Comparison of ENCODE assay signal across 27 mouse cellular contexts in the genomic region with DNA sequence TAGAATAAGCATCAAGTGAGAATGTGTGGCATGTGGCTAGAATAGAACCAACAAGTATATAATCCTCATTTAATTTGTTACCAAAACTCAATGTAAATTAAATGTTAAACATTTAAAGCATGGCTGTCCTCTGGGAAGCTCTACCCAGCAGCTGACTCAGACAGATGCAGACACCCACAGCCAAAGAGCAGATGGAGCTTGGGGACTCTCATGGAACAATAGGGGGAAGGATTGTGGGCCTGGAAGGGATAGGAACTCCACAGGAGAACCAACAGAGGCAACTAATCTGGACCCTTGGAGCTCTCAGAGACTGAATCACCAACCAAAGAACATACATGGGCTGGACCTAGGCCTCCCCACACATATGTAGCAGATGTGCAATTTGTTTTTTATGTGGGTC.
DNase-seq lines count a peak whose midpoint lies in the region; TF ChIP-seq lines count a peak whose summit lies in the region.
"Had no signal": no experiment of that assay in that cellular context is flagged by ENCODE, and none has a peak within 500 bp of the region (broad histone marks: within the 10 kb centered on the region; RNA-seq: fewer than 3 reads in every experiment).

No protein-coding gene starts in this region.

- H3K27ac ChIP-seq in thymus, adult 2 months (ENCODE audit: control insufficient read depth, insufficient read depth, low read length) = no peak overlapping the region
- H3K27ac ChIP-seq: heart, adult 2 months; hindbrain, embryonic 14.5 days; limb, embryonic 13.5 days; lung, embryonic 15.5 days; midbrain, embryonic 10.5 days; midbrain, embryonic 15.5 days; neural tube, embryonic 15.5 days had no signal

- H3K36me3 ChIP-seq in thymus, adult 2 months (ENCODE audit: control insufficient read depth, insufficient read depth, low read length) = no peaks in the 10 kb centered on the region
- H3K36me3 ChIP-seq: heart, embryonic 12.5 days; limb, embryonic 13.5 days; lung, embryonic 15.5 days; midbrain, embryonic 10.5 days; midbrain, embryonic 15.5 days; neural tube, embryonic 15.5 days had no signal

- H3K4me1 ChIP-seq in thymus, adult 2 months (replicated peaks; ENCODE audit: control insufficient read depth, insufficient read depth, low read length) = no peaks in the 10 kb centered on the region
- H3K4me1 ChIP-seq: heart, embryonic 12.5 days; limb, embryonic 13.5 days; lung, embryonic 15.5 days; midbrain, embryonic 10.5 days; midbrain, embryonic 15.5 days; neural tube, embryonic 15.5 days had no signal

- TF ChIP-seq CTCF in thymus, adult 2 months (IDR thresholded peaks at IDR 0.05; ENCODE audit: borderline replicate concordance, control insufficient read depth, extremely low read depth, insufficient read depth, low read length, poor library complexity) = no peak

- H3K4me3 ChIP-seq in thymus, adult 2 months (ENCODE audit: control insufficient read depth, insufficient read depth, low read length) = no peak overlapping the region
- H3K4me3 ChIP-seq: erythroblast, embryonic 14.5 days; heart, adult 2 months; heart, embryonic 12.5 days; limb, embryonic 13.5 days; lung, embryonic 15.5 days; midbrain, embryonic 10.5 days; midbrain, embryonic 15.5 days; neural tube, embryonic 15.5 days had no signal

- H3K27me3 ChIP-seq in thymus, adult 2 months (ENCODE audit: control insufficient read depth, insufficient read depth, low read length) = no peaks in the 10 kb centered on the region
- H3K27me3 ChIP-seq: heart, embryonic 12.5 days; limb, embryonic 13.5 days; lung, embryonic 15.5 days; midbrain, embryonic 15.5 days; neural tube, embryonic 15.5 days; Patski had no signal

- TF ChIP-seq POLR2A in thymus, adult 2 months (IDR thresholded peaks at IDR 0.05; ENCODE audit: control insufficient read depth, extremely low read depth, insufficient read depth, low read length, poor library complexity) = no peak

- DNase-seq in layer of hippocampus, adult 11-12 months (ENCODE audit: low spot score) = peak; percentile 45
- no peak for DNase-seq in layer of hippocampus, adult 9-10 months (ENCODE audit: low spot score)
- peak; percentile 31 to 32 for DNase-seq in right cerebral cortex, adult 2 months (ENCODE audit: low spot score in 2 of 2)
- DNase-seq in right cerebral cortex, postnatal 14 days = no peak
- DNase-seq in layer of hippocampus, adult 9-11 months = peak; percentile 62
- no peak for DNase-seq in spleen, adult 12 weeks (ENCODE audit: low spot score)
- DNase-seq in thymus, adult 2 months = no peak
- DNase-seq: adrenal gland, postnatal 10 days; cerebellum, adult 11-12 months; cerebellum, adult 9-11 months; forebrain, postnatal 0 days; heart, adult 2 months; kidney, adult 9 months; kidney, postnatal 14 days; retina, postnatal 1 day; spleen, adult 18-20 months; thymus, adult 18-20 months; thymus, postnatal 36 days had no signal

Comparison
In these comparisons a context has a peak if more than half of its experiments do, and no peak if none do; other contexts are left out.
1. DNase-seq: peak in layer of hippocampus, adult 11-12 months (single experiment), right cerebral cortex, adult 2 months (2 of 2) and layer of hippocampus, adult 9-11 months (single experiment); none in layer of hippocampus, adult 9-10 months (single experiment), right cerebral cortex, postnatal 14 days (single experiment), spleen, adult 12 weeks (single experiment) and thymus, adult 2 months (single experiment).